Mouse (Mus musculus) urinary bladder, postnatal 4 days (tissue): ENCODE results near the gene Gm20388.
A peak's percentile ranks its signal among the peaks of the same experiment; 100 is the strongest.

ENCODE experiments used
- DNase-seq, 2 experiments: peaks; one replicate each; pipeline ENCODE4 v3.0.0; 2021 to 2022; ENCODE audit warnings: low spot score in 2 of 2

The Gm20388 gene

DNA sequence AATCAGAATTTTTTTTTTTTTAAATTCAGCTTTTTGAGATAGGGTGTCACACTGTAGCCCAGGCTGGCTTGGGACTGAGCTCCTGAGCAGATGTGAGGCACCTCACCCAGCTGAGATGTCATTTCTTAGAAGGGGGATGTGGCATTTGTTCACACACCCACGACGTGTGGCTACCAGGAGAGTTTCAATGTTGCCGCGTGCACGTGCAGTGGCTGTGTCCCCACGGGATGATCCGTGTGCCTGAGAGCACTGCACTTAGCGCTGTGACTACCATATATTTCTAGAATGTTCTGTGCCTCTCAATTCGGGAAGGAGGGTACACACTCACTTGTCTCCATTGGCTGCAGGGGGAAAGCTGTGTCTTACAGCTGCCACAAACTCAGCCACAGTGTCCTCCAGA lies 2525.5 kb downstream of the Gm20388 start:
- no peak for DNase-seq

DNA sequence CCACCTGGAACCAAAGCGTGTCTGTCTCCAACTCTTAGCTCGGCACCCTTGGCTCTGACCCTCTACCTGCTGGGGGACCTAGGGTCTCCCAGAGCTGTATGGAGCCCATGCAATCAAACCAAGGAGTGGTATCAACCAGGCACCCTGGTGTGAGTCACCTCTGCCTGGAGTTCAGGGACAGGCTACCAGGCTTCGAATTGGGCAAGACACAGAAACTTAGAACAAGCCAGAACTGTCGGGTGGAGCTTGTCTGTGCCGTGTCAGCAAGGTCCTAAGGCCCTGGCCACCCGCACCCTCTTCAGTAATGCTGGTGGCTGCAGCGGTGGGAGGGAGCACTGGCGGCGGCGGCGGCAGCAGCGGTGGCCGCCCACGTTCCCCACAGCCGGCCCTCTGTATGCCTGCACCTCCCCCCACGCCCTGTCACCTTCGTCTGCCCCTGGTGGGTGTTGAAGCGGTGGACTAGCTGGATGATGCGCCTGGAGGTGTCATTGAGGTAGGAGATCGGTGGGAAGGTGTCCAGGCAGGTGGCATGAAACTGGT lies 2526.0 kb downstream of the Gm20388 start:
- DNase-seq: no peak

DNA sequence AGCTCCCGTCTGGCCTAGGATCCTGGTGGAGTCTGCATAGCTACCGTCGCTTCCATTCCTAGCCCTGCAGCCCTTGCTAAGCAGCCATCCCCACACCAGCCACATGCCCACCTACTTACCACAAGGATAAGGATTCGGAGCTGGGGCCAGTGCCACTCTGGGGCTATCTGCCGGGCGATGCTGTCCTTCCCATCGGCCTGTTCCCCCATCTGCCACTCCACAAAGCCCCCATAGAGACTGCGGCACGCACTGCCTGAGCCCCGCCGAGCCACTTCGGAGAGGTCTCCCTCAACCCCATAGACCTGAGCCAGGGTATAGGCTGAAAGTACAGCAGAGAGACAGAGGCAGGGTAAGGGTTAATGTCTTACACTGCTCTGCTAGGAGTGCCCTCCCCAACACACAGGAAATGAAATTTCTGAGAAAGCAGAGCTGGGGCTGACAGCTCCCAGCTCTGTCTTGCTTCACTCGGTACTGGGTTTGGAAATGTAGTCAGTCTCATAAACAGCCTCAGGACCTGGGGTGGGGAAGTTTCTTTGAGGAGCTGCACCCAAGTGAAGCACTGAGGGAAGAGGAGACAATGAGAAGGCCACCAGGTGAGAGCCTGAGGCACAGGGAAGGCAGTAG lies 2527.2 kb downstream of the Gm20388 start:
- DNase-seq: no peak

DNA sequence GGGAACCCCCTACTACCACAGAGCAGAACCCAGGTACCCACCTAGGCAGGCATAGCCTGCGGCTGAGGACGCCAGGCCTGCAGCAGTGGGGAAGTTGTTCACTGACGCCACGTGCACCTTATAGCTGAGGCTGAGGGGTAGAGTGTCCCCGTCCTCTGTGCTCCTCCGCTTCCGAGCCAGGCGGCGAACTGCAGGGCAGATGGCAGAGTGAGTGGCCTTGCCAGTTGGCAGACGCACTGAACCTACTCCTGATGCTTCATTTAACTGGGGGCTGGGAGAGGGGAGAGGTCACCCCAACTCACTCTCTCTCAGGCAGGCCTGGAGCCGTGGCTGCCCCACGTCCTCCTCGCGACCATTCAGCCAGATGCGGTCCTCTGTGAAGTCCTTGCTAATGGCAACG lies 2528.7 kb downstream of the Gm20388 start:
- no peak for DNase-seq

DNA sequence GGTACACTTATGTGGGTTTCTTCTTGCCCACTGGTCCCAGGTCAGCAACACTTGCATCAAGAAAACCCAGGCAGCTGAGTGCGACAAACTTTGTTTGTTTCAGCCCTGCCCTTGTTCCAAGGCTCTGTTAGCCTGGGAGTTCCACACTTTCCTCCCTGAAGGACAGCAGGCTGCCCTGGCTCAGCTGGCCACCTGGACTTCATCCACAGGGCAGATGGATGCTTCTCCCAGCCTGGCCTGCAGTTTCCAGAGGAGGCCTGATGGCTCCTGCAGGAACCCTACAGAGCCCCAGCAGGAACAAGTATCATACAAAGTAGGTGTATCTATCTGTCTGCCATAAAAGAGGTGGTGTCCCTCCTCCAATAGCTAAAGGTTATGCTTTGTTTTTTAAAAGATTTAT lies 2530.7 kb downstream of the Gm20388 start:
- no peak for DNase-seq

DNA sequence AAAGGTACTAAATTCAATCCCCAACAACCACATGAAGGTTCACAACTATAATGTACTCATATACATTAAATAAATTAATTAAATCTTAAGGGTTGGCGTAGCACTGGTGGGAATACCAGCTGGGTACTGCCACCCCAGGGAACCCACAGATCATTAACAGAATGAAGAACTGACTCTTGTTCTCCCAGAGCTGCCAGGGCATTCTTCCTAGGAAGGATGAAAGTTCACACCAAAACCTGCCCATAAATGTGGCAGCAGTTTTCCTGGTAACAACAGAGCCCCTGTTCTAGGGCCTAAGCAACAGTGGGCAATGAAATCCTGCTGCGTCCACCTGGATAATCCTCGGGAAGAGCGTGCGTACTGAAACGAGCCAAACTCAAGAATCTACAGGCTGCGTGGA lies 2531.7 kb downstream of the Gm20388 start:
- DNase-seq: no peak

DNA sequence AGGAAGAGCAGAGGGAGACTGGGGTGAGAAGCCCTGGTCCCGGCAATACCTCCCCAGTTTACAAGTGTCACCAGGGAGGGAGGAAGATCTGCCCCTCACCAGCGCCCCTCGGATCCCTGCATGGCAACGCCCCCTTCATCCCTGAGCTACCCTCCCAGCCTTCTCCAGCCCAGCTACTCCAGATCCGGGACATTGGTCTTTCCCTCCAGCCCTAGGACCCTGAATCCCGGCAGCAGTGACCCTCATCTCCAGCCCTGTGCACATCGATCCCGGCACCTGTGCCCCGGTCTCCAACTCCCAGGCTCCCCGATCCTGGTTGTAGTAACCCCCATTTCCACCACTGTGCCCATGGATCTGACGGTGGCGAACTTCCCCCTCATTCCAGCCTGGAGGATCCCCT lies 2532.1 kb downstream of the Gm20388 start:
- DNase-seq: no peak

DNA sequence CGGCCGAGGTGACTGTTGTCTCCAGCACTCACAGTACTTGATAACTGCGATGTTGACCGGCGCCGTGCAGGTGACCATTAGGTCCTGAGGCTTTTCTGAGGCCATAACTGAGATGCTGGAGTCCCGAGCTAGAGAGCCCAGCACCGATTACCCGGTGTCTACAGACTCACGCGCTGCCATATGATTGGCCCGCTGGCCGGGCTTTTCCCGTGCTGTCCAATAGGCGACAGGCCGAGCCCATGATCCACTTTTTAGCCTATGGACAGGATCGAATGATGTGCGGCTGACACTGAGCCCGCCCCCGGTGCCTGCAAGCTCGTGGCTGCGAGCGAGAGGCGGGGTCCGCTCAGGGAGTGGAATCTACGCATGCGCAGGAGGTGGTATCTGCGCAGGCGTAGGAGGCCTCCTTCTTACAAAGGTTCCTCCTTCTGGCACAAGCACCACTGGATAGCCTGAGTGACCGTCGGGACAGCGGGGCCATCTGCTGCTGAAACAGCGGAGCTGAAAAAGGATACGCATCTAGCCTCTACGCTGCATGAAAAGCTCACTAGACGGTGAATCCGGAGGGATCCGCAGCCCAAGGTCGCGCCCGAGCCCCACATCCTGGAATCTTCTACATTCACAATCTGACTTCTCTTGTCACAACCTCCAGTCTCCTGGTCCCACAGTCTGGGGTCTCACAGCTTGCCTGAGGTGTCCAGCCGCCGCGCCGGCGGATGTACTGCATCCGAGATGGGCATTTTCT lies 2532.8 kb downstream of the Gm20388 start, which contains the start of gene Mvd:
Gene Mvd (minus strand): TSS at position 161 of the 745 bp plus-strand sequence.
- DNase-seq: peak; percentile 98 to 100

DNA sequence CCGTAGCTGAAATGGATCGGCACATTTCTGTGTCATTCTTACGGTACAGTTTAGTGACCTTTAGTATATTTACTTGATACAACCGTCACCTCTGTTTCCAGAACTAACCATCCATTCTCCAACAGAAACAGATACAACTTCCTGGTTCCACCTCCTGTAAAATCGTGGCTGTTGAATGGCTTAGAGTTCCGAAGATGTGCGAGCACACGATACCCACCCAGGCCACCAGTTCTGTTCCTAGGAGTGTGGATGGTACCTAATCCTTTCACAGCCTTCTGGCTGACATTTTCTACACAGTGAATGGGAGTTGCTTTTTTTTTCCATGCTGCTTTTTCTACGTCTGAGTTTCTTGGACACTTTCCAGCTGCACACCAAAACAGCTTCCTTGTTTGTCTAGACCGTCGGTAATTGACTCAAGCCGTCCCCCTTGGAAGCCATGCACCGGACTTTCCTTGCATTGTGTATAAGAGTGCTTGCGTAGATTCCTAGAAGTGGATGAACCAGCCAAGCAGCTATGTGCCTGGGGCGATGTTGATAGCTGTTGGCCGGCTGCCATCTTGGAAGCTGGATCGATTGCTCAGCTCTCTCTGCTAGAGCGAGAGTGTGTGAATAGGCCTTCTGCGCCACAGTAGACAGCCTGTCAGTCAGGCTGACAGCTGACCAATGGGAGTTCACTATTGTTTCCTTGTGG lies 2533.6 kb downstream of the Gm20388 start:
- DNase-seq: peak; percentile 74 to 87

DNA sequence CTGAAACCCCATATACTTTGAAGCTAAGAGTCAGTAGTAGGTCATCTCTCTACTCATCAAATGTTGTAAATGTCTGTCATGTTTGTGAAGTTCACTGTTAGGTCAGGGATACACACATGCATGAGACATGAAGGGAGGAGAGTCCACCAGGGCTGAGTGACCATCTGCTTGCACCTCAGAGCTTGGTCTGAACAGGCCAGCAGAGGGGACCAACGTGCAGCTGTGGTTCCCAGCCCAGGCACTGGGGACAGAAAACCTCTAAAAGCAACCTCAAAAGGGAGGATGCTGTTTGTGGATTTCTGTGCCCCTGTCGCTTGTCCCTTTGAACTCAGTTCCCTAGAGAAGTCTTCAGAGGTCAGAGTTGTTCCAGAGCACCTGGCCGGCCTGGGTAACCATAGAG lies 2534.6 kb downstream of the Gm20388 start:
- no peak for DNase-seq

DNA sequence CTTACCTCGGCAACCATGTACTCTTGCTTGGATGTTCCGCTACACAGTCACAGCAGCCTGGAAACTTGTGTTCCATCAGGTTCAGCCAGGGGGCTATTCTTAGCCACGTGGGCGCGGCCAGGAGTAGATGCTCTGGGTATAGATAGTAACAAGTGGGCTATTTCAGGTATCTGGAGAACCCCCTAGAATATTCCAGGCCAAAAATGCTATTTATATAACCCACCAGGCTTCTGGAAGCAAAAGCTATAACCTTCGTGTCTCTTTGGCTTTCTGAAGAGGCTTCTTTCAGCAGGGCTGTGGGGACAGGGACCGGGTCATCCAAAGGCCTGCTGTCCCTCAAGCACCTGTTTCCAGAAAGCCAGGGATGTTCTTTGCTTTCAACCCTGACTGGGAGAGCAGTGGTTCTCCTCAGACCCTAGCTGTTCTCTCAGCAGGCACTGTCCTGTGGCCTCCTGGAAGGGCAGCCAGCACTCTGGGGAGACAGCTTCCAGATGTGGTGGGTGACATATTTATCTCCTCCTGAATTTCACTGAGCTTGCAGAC lies 2540.6 kb downstream of the Gm20388 start:
- no peak for DNase-seq

DNA sequence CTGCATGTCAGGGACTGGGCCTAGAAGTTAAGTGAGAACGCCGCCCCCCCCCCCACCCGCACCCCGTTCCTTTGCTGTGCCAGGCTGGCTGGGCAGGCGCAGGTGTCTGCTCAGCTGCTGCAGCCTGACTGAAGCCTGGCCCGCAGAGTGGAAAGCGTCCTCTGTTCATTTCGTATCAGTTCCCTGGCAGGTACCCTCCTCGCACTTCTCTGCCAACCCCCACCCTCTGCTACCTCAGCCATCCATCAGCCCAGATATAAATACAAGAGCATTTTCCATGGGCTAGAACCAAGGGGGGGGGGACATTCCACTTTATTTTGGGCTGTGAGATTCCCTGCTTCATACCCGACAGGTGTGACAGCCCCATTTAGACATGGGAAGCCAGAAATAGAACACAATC lies 2541.5 kb downstream of the Gm20388 start:
- no peak for DNase-seq

DNA sequence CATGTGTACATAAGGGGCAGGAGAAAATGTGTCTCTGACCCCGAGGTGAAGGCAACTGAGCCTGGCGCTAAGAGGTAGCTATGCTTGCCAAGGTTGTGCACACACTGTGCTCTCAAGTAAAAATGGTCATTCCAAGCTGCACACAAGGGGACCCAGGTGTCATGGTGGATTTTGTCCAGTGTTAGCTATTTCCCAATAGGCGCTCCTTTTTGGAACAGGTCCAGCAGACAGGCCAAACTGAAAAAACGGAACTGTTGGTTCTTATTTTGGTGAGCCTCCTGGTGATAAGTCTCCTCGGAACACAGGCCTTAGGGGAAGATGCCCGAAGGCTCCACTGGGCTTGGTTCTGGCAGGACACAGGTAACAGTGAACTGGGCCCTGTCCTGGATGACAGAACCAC lies 2543.8 kb downstream of the Gm20388 start:
- no peak for DNase-seq

DNA sequence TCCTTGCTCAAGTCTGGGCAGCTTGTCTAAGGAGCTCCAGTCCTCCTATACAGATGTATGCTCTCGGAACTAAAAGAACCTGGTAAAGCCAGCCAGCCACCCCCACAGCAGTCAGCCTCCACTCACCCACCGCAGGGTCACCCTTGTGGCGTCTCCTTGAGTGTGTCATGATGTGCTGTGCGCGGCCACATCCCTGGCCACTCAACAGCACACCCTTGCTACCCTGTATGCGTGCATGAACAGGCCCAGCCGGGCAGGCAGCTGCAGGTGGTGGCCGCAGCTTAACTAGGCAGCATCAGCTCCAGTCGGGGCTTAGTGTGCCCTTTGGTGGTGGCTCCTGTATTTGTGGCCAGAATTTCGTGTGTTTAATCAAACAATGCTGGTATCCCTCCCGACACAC lies 2546.5 kb downstream of the Gm20388 start:
- DNase-seq: no peak

DNA sequence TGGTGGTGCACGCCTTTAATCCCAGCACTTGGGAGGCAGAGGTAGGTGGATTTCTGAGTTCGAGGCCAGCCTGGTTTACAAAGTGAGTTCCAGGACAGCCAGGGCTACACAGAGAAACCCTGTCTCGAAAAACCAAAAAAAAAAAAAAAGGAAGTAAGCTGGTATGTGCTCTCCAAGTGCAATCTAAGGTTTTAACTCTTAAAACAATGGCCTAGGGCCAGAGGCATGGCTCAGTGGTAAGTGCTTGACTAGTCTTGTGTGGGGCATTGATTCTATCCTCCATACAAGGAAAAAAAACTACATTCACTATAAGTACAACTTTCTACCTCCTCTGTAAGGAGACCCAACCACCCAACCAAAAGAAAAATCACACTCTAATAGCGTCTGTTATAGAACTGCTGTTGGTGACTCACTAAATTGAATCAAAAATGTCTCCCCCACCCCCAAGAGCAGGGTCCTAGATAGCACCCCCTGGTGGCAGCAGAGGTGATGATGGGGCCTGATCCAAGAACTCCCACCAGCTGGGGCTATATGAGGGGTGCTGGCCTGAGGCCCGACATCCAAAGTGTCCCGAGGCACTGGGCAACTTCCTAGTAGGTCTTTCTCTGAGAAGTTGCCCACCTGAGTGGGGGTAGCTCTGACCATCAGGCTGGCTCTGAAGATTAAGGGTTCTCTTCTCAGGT lies 2548.7 kb downstream of the Gm20388 start:
- DNase-seq: no peak

DNA sequence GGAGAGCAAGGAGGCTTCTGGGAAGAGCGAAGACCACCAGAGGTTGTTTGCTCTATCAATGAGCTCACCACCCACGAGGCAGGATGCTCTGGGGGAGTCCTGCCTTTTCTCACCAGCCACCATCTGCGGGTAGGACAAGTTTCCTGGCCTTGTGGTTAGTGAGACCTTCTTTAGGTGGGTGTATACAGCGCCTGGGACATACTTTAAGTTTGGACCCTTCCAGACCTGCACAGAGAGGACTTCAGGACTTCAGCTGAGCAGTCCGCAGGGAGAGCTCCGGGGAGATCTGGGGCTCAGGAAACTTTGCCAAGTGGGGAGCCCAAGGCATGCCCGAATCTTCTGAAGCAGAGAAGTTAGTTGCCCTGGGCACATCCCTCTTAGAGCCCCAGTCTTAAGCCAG lies 2549.3 kb downstream of the Gm20388 start:
- no peak for DNase-seq

DNA sequence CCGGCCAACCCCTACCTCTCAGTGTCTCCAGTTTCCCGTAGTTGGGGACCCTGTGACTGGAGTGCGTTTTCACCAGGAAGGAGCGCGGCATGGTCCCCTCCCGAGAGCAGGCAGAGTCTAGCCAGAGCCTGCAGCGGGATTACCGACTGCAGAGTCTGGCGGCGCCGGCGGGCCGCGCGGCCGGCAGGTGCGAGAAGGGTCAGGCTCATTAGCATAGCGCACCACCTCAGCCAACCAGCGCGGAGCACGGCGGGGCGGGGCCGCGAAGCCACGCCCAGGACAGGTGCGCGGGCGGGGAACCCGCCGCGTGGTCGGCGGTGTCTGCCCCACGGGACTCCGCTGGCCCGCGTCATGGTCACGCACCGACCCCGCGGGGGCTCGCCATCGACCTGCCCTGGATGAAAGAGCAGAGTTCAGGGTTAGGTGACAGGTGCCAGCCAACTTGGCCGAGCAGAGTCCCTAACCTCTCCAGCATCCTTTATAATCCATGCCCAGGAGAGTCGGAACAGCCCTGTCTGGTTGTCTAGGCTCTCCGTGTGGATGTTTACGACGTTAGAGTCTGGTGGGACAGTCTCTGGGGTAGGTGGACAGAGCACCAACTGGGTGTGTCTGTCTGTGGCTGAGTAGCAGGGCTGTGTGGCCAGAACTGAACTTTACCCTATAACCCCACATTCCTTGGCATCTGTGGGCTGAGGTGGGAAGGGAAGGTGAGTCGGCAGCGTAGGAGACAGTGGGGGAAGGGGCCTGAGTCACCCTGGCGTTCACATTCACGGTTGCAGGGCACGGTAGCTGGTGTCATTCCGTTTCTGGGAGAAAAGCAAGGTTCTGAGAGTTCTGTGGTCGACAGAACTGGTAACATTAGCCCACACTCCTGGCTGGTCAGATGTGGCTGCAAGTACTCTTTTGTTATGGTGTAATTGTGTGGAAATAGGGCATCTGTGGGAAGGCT lies 2550.2 kb downstream of the Gm20388 start, which contains the start of gene Snai3:
Gene Snai3 (minus strand): TSS at position 210 of the 949 bp plus-strand sequence.
- DNase-seq: peak in 1 of 2 experiments; percentile 55

DNA sequence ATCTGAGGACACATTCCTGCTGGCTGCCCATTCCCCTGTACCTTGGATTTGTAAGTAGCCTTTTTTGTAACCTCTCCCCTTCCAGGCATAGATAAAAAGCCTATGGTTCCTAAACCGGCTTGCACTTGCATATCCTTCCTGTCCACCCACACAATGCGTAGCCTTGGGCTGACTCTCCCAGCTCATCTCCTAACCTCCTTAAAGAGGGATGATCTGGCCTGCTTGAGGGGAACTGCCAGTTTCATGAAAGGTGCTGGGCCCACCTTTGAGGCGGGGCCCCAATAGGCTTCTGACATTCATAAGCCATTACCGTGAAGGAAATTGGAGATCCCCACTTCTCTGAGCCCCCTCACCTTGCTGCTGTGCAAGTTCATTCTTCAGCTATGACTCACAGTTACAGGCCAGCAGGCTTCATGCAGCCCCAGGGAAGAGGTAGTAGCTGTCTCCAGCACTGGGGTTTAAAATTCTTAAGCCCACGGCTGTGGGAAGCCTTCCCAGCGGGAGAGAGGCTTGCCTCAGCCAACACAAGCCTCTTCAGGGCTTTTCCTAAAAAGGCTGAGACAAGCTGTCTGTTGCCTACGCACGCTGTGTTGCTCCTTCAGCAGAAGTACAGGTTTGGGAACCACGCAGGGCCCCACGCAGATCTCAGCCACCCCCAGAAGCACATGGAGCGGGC lies 2551.0 kb downstream of the Gm20388 start:
- DNase-seq: no peak

DNA sequence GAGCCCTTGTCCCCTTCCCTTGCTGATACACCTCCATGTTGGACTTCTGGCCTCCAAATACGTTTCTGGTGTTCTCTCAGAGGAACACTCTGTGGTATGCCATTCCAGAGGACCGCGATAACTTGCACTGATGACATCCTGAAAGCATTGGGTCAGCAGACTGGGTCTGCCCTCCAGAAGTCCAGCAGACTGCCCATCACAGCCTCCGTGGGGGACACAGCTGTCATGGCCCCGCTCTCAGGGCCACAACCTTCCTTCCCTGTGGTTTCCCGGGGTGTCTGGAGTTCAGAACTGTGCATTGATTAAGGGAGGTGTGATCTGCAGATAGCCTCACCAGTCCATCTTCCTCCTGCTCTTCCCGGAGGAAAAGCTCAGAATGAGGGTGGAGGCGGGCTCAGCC lies 2551.9 kb downstream of the Gm20388 start:
- DNase-seq: no peak
